Mouse (Mus musculus): ENCODE measurements around the gene Ttc39d.

GRCm38 (mm10) chr17:80255208-80255607, 47.9 kb downstream of the Ttc39d start:
- TF ChIP-seq POLR2A (IDR thresholded peaks at IDR 0.05; ENCODE audit: borderline replicate concordance, insufficient read depth, low read length) = no peak
- no peak for TF ChIP-seq CTCF (IDR thresholded peaks at IDR 0.05; ENCODE audit: borderline replicate concordance, insufficient read depth, low read depth, low read length)

All from cerebellum, adult 2 months (tissue).